Mouse (Mus musculus) forelimb bud, embryonic 11.5 days (tissue): ENCODE data around the gene Psme2b.
"Not testable (repeated sequence)": the region's sequence is repeated elsewhere in the genome, so short reads cannot be mapped to it uniquely, and the experiment has no call there.

ENCODE experiments used
- DNase-seq: peaks from one replicate; pipeline ENCODE4 v3.0.0-alpha.2; 2012; ENCODE audit warnings: low read depth, low spot score

Gene Psme2b

GRCm38 (mm10) chr11:48901567-48901930 lies 44.4 kb downstream of the Psme2b start:
- not testable (repeated sequence) for DNase-seq

- DNase-seq, result not testable (repeated sequence)
Measured at GRCm38 (mm10) chr11:48900654-48901566, 45.1 kb downstream of the Psme2b start.

DNA sequence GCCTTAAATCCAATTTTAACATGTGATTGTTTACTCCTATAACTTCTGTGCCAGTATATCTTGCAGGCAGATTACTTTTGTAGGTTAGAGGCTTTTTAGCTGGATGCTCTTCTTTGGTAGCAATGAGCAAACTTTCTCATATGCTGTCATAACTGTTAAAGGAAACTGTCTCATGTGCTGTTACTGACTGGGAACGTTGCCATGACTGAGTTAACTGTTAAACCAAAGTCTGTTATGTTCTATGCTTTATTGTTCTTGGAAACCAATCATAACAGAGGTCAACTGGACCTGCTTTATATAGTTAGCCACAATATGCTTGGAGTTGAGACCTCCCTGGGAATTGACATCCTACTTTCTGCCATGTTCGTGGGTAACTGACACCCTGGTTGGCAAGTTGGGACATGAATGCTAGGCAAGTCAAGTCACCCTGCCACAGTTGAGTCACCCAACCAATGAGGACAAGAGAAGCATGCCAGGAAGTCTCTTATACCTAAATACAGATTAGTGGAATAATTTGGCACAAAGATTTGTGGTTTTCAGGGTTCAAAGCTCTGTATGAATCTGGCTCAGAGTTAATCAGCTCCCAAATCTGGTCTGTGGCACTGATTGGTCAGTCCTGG lies 47.1 kb downstream of the Psme2b start:
- no peak for DNase-seq
